Mouse (Mus musculus) limb, embryonic 10.5 days (tissue): ENCODE data around the gene Evc. TPM values are rescaled to one million over a fixed set of nuclear protein-coding genes. Genes with fewer than 3 reads are reported as not detected.

ENCODE experiments used
- DNase-seq: peaks from one replicate; pipeline ENCODE4 v3.0.0-alpha.2; 2017; ENCODE audit warnings: low spot score
- H3K27ac ChIP-seq: fragments of 300-500 bp; sonication (generic); 2 replicates; pipeline ENCODE4 v1.5.1; 2016; ENCODE audit warnings: mild to moderate bottlenecking
- H3K27me3 ChIP-seq: fragments of 300-500 bp; sonication (generic); 2 replicates; pipeline ENCODE4 v1.6.1; 2016; ENCODE audit warnings: low read depth, mild to moderate bottlenecking; ENCODE audit not compliant: poor library complexity, severe bottlenecking
- H3K36me3 ChIP-seq: fragments of 300-500 bp; sonication (generic); 2 replicates; pipeline ENCODE4 v1.6.1; 2016; ENCODE audit warnings: mild to moderate bottlenecking, moderate library complexity
- H3K4me1 ChIP-seq: fragments of 300-500 bp; sonication (generic); 2 replicates; pipeline ENCODE4 v1.6.1; 2016
- H3K4me3 ChIP-seq: fragments of 300-500 bp; sonication (generic); 2 replicates; pipeline ENCODE4 v1.5.1; 2016; ENCODE audit warnings: mild to moderate bottlenecking, moderate library complexity
- H3K9me3 ChIP-seq: fragments of 300-500 bp; sonication (generic); replicated peaks from 2 replicates; pipeline ENCODE4 v1.6.1; 2016; ENCODE audit warnings: mild to moderate bottlenecking
- WGBS: fragments of 180-500 bp; shearing (Covaris S2); methylation state at CpG from one replicate; pipeline ENCODE4 v1.1.7; 2016; 5-methylcytosine and 5-hydroxymethylcytosine counted together
- polyA plus RNA-seq: library from polyadenylated mRNA; unstranded; fragments of >200 nt; fragmentation: Nextera tagmentation; extraction: Ambion mirVana; gene quantifications from 2 replicates; pipeline ENCODE4 v1.2.1, GENCODE M21; 2016

The Evc gene
- polyA plus RNA-seq, 1 experiment from 2014 or later = 30.7 TPM

- peaks cover 59% of the 10 kb centered on the region for H3K36me3 ChIP-seq
- no peak overlapping the region for H3K27ac ChIP-seq
- WGBS = 19% methylated on average over 3 of the region's 3 CpGs
Measured at GRCm38 (mm10) chr5:37289236-37289635, 47.5 kb downstream of the Evc start.

GRCm38 (mm10) chr5:37288374-37288773, 48.3 kb downstream of the Evc start:
- H3K4me3 ChIP-seq = no peak overlapping the region
- no peaks in the 10 kb centered on the region for H3K4me1 ChIP-seq
- H3K36me3 ChIP-seq = peaks cover 67% of the 10 kb centered on the region
- DNase-seq = peak; percentile 65
- no peaks in the 10 kb centered on the region for H3K27me3 ChIP-seq
- no peaks in the 10 kb centered on the region for H3K9me3 ChIP-seq
- WGBS = 83% methylated on average over 3 of the region's 3 CpGs
- H3K27ac ChIP-seq = no peak overlapping the region

More at GRCm38 (mm10) chr5:37289236-37289635, 47.5 kb downstream of the Evc start:
- Histone ChIP-seq H3K4me1 (no peaks in the 10 kb centered on the region), H3K27me3 (no peaks in the 10 kb centered on the region), H3K4me3 (no peak overlapping the region), H3K9me3 (no peaks in the 10 kb centered on the region)
- peak; percentile 44 for DNase-seq

DNA sequence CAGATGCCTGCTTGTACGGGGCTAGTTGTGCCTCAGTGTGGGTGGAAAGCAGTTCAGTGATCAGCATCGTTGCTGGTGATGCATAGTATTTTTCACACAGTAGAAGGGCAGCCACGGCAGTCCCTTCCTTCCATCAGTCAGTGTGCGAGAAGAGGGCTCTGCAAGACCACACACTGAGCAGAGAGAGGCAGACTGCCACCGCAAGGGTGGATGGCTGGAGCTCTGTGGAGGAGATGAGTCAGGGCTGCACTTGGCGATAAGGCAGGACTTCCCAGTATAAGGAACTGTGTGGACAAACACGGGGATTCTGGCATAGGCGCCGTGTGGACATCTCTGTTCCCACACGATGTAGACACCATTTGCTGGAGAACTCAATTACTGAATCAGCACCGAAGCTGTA, 55.7 kb downstream of the Evc start:
- Histone ChIP-seq H3K9me3 (no peaks in the 10 kb centered on the region), H3K36me3 (peaks cover 88% of the 10 kb centered on the region), H3K27me3 (no peaks in the 10 kb centered on the region), H3K4me3 (no peak overlapping the region), H3K4me1 (no peaks in the 10 kb centered on the region), H3K27ac (no peak overlapping the region)
- WGBS = 91% methylated on average over 11 of the region's 11 CpGs
- DNase-seq = no peak

GRCm38 (mm10) chr5:37263816-37264215, 72.9 kb downstream of the Evc start:
- Histone ChIP-seq H3K27me3 (no peaks in the 10 kb centered on the region), H3K27ac (no peak overlapping the region), H3K9me3 (no peaks in the 10 kb centered on the region), H3K4me3 (no peak overlapping the region), H3K4me1 (peaks cover 6% of the 10 kb centered on the region; the same call in 1 of the 2 replicates), H3K36me3 (peaks cover 33% of the 10 kb centered on the region)
- no peak for DNase-seq
- WGBS = 67% methylated on average over 6 of the region's 6 CpGs

DNA sequence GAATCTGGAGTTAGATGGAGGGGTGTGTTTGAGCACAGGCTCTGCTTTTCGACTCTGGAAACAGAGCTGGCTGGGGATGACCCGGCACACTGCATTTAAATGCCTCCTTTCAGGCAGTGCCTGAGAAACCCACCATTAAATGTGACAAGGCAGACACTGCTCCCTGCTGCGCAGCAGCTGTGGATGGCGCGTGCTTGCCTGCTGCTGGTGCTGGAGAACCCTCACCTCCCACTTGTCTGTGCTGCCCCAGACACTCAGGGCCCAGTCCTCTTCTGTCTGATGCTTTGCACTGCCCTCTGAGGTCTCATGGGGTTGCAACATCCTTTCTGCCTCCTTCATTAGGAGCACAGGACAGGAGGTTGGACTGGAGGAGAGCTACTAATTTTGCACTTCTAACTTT, 75.0 kb downstream of the Evc start:
- no peak overlapping the region for H3K4me3 ChIP-seq
- H3K4me1 ChIP-seq = peaks cover 8% of the 10 kb centered on the region; the same call in 1 of the 2 replicates
- no peaks in the 10 kb centered on the region for H3K27me3 ChIP-seq
- no peaks in the 10 kb centered on the region for H3K9me3 ChIP-seq
- H3K27ac ChIP-seq = no peak overlapping the region
- no peak for DNase-seq
- peaks cover 18% of the 10 kb centered on the region for H3K36me3 ChIP-seq
- 73% methylated on average over 5 of the region's 5 CpGs for WGBS

GRCm38 (mm10) chr5:37257243-37257642, 79.5 kb downstream of the Evc start:
- Histone ChIP-seq H3K27ac (no peak overlapping the region), H3K4me1 (peaks cover 8% of the 10 kb centered on the region; the same call in 1 of the 2 replicates), H3K4me3 (no peak overlapping the region), H3K9me3 (no peaks in the 10 kb centered on the region), H3K27me3 (no peaks in the 10 kb centered on the region), H3K36me3 (peaks cover 12% of the 10 kb centered on the region)
- WGBS = 49% methylated on average over 5 of the region's 5 CpGs
- peak; percentile 81 for DNase-seq

- H3K36me3 ChIP-seq = peaks cover 12% of the 10 kb centered on the region
- H3K4me3 ChIP-seq = no peak overlapping the region
- no peaks in the 10 kb centered on the region for H3K9me3 ChIP-seq
- no peak overlapping the region for H3K27ac ChIP-seq
- H3K27me3 ChIP-seq = no peaks in the 10 kb centered on the region
- H3K4me1 ChIP-seq = peaks cover 8% of the 10 kb centered on the region; the same call in 1 of the 2 replicates
- WGBS = 67% methylated on average over 7 of the region's 7 CpGs
- DNase-seq = no peak
Measured at GRCm38 (mm10) chr5:37256823-37257222, 79.9 kb downstream of the Evc start.

DNA sequence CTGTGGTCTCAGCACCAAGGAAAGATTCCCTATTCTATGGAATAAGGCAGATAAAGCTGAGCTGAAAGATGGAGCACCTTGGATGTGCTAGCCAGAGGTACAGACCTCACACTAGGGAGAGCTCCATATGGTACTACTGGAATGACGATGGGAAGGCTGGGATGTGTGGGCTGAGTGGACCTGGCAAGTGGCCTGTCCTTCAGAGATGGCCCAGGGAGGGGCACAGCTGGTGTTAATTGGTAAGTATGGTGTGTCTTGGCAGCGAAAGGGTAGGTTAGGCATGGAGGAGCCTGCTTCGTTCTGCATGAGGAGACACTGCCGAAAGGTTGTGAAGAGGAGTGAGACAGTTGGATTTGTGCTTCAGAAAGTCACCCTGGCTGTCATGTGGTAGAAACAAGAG, 82.2 kb downstream of the Evc start:
- Histone ChIP-seq H3K27me3 (no peaks in the 10 kb centered on the region), H3K36me3 (peaks cover 12% of the 10 kb centered on the region), H3K4me1 (peaks cover 8% of the 10 kb centered on the region; the same call in 1 of the 2 replicates), H3K9me3 (no peaks in the 10 kb centered on the region), H3K27ac (no peak overlapping the region), H3K4me3 (no peak overlapping the region)
- DNase-seq = no peak
- 91% methylated on average over 4 of the region's 4 CpGs for WGBS

DNA sequence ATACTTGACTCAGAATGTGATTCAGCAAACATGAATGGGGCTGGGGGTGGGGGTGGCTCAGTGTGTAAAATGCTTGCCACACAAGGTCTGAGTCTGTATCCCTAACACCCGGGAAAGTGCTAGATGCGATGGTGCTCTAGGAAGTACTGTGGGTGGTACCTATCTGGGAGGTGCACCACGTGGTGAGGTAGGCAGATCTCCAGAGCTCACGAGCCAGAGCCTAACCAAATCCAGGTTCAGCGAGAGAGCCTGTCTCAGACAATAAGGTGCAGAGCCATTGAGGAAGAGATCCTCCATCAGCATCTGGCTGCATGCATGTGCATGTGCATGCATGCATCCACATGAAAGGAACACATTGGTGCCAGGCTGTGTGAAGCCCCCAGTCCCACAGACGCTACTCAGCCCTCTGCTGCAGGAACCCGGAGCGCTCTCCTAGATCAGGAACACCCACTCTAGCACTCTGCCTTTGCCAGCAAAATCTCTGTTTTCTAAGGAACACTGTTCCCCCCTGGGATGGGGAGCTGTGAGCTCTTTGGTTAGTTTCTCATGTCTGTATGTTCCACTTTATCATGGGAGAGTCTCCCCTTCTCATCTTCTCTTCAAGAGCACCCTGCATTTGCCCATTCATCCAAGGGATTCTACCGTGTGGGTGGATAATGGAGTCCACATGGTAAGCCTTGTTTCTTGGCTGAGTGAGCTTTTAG, 84.4 kb downstream of the Evc start:
- H3K27me3 ChIP-seq = no peaks in the 10 kb centered on the region
- no peak overlapping the region for H3K4me3 ChIP-seq
- WGBS = 82% methylated on average over 9 of the region's 9 CpGs
- H3K9me3 ChIP-seq = no peaks in the 10 kb centered on the region
- H3K36me3 ChIP-seq = peaks cover 12% of the 10 kb centered on the region
- H3K4me1 ChIP-seq = peaks cover 13% of the 10 kb centered on the region
- no peak overlapping the region for H3K27ac ChIP-seq
- no peak for DNase-seq

- H3K4me3 ChIP-seq = no peak overlapping the region
- H3K27me3 ChIP-seq = peaks cover 1% of the 10 kb centered on the region; the same call in 1 of the 2 replicates
- H3K9me3 ChIP-seq = no peaks in the 10 kb centered on the region
- H3K4me1 ChIP-seq = peaks cover 17% of the 10 kb centered on the region
- DNase-seq = no peak
- H3K36me3 ChIP-seq = peaks cover 12% of the 10 kb centered on the region
- WGBS = 84% methylated on average over 3 of the region's 3 CpGs
- H3K27ac ChIP-seq = no peak overlapping the region
Measured at GRCm38 (mm10) chr5:37251596-37251995, 85.1 kb downstream of the Evc start.

- H3K4me3 ChIP-seq = no peak overlapping the region
- no peak overlapping the region for H3K27ac ChIP-seq
- H3K9me3 ChIP-seq = no peaks in the 10 kb centered on the region
- peaks cover 44% of the 10 kb centered on the region for H3K4me1 ChIP-seq
- peaks cover 12% of the 10 kb centered on the region for H3K36me3 ChIP-seq
- DNase-seq = no peak
- 88% methylated on average over 3 of the region's 3 CpGs for WGBS
- peaks cover 26% of the 10 kb centered on the region for H3K27me3 ChIP-seq
Measured at GRCm38 (mm10) chr5:37248870-37249269, 87.8 kb downstream of the Evc start.

GRCm38 (mm10) chr5:37247456-37247855, 89.2 kb downstream of the Evc start:
- Histone ChIP-seq H3K4me1 (peaks cover 56% of the 10 kb centered on the region), H3K4me3 (peak overlapping the region; percentile 74; the same call in 1 of the 2 replicates), H3K27me3 (peaks cover 40% of the 10 kb centered on the region), H3K27ac (no peak overlapping the region), H3K9me3 (no peaks in the 10 kb centered on the region), H3K36me3 (0 out of 2 replicates have a peak, but pooled peaks cover under 1% of the 10 kb centered on the region)
- 25% methylated on average over 4 of the region's 4 CpGs for WGBS
- no peak for DNase-seq

- WGBS = 2% methylated on average over 35 of the region's 37 CpGs
- Histone ChIP-seq H3K36me3 (no peaks in the 10 kb centered on the region), H3K27me3 (peaks cover 52% of the 10 kb centered on the region), H3K4me1 (peaks cover 68% of the 10 kb centered on the region), H3K27ac (peak overlapping the region; percentile 84), H3K9me3 (no peaks in the 10 kb centered on the region), H3K4me3 (peak overlapping the region; percentile 74)
- peak; percentile 39 for DNase-seq
Measured at GRCm38 (mm10) chr5:37246138-37246910, 90.4 kb downstream of the Evc start.
